Mouse (Mus musculus) hindbrain, embryonic 12.5 days (tissue): ENCODE results near the gene Tmco5. TPM values are rescaled to one million over a fixed set of nuclear protein-coding genes. Genes with fewer than 3 reads are reported as not detected.
"Not testable (repeated sequence)": the region's sequence is repeated elsewhere in the genome, so short reads cannot be mapped to it uniquely, and the experiment has no call there.

ENCODE experiments used
- ATAC-seq: fragments of 200-750 bp; cut with Nextera tagmentation; 2 replicates; pipeline ENCODE4 v1.8.0; 2017; ENCODE audit warnings: moderate TSS enrichment; ENCODE audit not compliant: low FRiP score
- H3K27ac ChIP-seq: fragments of 300-500 bp; sonication (generic); 2 replicates; pipeline ENCODE4 v1.5.1; 2016; ENCODE audit warnings: mild to moderate bottlenecking
- H3K27me3 ChIP-seq: fragments of 300-500 bp; sonication (generic); 2 replicates; pipeline ENCODE4 v1.6.1; 2016; ENCODE audit warnings: mild to moderate bottlenecking
- H3K36me3 ChIP-seq: fragments of 300-500 bp; sonication (generic); 2 replicates; pipeline ENCODE4 v1.6.1; 2016; ENCODE audit warnings: mild to moderate bottlenecking
- H3K4me1 ChIP-seq: fragments of 300-500 bp; sonication (generic); 2 replicates; pipeline ENCODE4 v1.6.1; 2016
- H3K4me2 ChIP-seq: fragments of 300-500 bp; sonication (generic); replicated peaks from 2 replicates; pipeline ENCODE4 v1.6.1; 2016; ENCODE audit warnings: mild to moderate bottlenecking
- H3K4me3 ChIP-seq: fragments of 300-500 bp; sonication (generic); 2 replicates; pipeline ENCODE4 v1.5.1; 2016; ENCODE audit warnings: mild to moderate bottlenecking
- H3K9ac ChIP-seq: fragments of 300-500 bp; sonication (generic); 2 replicates; pipeline ENCODE4 v1.6.1; 2016; ENCODE audit warnings: mild to moderate bottlenecking, moderate library complexity
- H3K9me3 ChIP-seq: fragments of 300-500 bp; sonication (generic); replicated peaks from 2 replicates; pipeline ENCODE4 v1.6.1; 2016; ENCODE audit warnings: mild to moderate bottlenecking
- WGBS: fragments of 180-500 bp; shearing (Covaris S2); methylation state at CpG from one replicate; pipeline ENCODE4 v1.1.7; 2016; 5-methylcytosine and 5-hydroxymethylcytosine counted together
- polyA plus RNA-seq: library from polyadenylated mRNA; unstranded; fragments of >200 nt; fragmentation: Nextera tagmentation; extraction: Ambion mirVana; gene quantifications from 2 replicates; pipeline ENCODE4 v1.2.1, GENCODE M21; 2016

The Tmco5 gene
- polyA plus RNA-seq, 1 experiment from 2014 or later = not detected

DNA sequence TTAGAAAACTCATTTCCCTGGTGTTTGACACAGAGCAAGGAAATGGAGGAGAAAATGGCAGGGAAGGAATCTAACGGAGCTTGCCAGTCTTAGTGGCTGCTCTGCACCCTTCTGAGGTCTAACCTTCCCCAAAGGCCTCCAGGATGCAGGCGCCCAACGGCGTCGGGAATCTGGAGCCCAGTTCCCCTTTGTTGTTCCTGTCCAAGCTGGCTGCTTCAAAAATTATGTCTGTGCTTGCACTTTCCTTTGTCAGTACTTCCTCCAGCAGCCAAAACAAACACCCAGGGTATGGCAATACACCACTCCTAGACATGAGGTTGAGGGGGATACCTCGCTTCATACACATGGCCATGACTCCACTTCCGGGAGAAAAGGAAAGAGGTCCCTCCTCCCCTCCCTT, 53.7 kb downstream of the Tmco5 start:
- Histone ChIP-seq H3K9ac (no peak overlapping the region), H3K27me3 (no peaks in the 10 kb centered on the region), H3K27ac (no peak overlapping the region), H3K9me3 (no peaks in the 10 kb centered on the region), H3K4me1 (no peaks in the 10 kb centered on the region; the same call in 1 of the 2 replicates), H3K4me2 (no peak overlapping the region), H3K36me3 (no peaks in the 10 kb centered on the region), H3K4me3 (no peak overlapping the region)
- ATAC-seq = no peak
- WGBS = 90% methylated on average over 7 of the region's 7 CpGs

DNA sequence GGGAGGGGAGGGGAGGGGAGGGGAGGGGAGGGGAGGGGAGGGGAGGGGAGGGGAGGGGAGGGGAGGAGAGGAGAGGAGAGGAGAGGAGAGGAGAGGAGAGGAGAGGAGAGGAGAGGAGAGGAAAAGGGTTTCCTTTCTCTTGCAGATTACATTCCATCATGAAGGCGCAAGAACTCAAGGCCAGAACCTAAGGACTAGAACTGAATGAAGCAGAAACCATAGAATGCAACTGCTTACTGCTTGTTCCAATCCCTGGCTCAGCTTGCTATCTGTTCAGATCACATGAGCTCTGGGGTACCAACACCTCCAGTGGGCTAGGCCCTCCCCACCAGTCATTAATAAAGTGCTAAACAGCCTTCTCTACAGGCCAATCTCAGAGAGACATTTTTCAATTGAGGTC, 55.7 kb downstream of the Tmco5 start:
- not testable (repeated sequence) for ATAC-seq, H3K27me3 ChIP-seq, H3K9ac ChIP-seq, H3K4me3 ChIP-seq, H3K36me3 ChIP-seq, H3K9me3 ChIP-seq, H3K4me2 ChIP-seq, H3K27ac ChIP-seq, H3K4me1 ChIP-seq
- 100% methylated on average over 1 of the region's 1 CpGs for WGBS

DNA sequence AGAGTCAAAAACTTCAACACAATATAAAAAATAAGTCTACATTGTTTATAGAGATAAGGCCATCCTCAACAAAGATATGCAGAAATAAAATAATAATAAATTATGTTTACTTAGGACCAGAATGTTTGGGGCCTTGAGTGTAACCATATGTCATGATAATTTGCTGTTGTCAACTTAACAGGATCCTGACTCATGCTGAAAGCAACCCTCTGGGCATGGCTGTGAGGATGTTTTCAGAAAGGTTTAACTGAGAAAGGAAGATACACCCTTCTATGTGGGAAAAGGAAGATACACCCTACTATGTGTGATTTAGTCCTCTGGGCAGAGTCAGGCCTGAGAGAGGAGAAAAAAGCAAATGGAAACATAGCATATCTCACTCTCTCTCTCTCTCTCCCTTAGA, 56.3 kb downstream of the Tmco5 start:
- no peaks in the 10 kb centered on the region; the same call in 1 of the 2 replicates for H3K4me1 ChIP-seq
- no peak for ATAC-seq
- no peak overlapping the region for H3K4me2 ChIP-seq
- no peaks in the 10 kb centered on the region for H3K36me3 ChIP-seq
- H3K27me3 ChIP-seq = no peaks in the 10 kb centered on the region
- H3K9ac ChIP-seq = no peak overlapping the region
- H3K9me3 ChIP-seq = no peaks in the 10 kb centered on the region
- H3K4me3 ChIP-seq = no peak overlapping the region
- H3K27ac ChIP-seq = no peak overlapping the region

DNA sequence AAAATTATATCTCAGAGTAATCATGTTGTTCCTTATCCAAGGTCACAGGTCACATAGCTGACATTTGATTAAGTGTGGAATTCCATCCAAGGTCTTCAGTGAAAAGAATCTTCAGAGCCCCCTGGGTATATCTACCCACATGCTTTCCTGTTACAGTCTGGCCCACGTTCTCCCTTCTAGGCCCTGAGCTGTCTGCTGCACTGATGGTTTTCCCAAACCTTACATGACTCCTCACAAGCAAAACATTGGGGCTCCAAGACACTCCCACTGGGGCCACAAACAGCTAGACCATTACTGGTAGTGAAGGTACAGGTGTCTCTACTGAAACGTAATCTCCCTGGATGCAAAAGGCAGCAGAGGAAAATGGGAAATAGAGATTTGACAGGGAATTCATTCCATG, 57.9 kb downstream of the Tmco5 start:
- 61% methylated on average over 2 of the region's 2 CpGs for WGBS
- ATAC-seq = no peak
- no peak overlapping the region for H3K27ac ChIP-seq

DNA sequence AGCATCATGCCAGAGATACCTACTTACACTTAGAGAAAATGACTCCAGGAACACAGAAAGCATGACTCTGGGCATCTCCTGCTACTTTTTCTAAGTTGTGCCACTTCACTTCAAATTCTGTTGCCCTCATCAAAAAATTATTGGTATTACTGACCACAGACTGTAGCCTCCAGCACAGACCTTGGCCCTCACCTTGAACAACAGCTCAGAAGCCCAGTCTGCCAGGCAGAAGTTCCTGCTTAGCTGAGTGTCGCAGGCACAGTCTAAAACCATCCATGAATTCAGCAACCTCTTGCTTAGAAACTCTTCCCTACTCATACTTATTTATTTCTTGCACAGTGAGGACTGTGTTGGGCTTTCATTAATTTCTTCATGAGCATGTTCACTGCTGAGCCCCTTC, 58.7 kb downstream of the Tmco5 start:
- 97% methylated on average over 1 of the region's 1 CpGs for WGBS
- Histone ChIP-seq H3K4me2 (no peak overlapping the region), H3K4me1 (no peaks in the 10 kb centered on the region; the same call in 1 of the 2 replicates), H3K9me3 (no peaks in the 10 kb centered on the region), H3K27ac (no peak overlapping the region), H3K27me3 (no peaks in the 10 kb centered on the region), H3K4me3 (no peak overlapping the region), H3K9ac (no peak overlapping the region), H3K36me3 (no peaks in the 10 kb centered on the region)
- no peak for ATAC-seq

More for the DNA sequence above, 57.9 kb downstream of the Tmco5 start:
- no peak overlapping the region for H3K4me2 ChIP-seq
- no peaks in the 10 kb centered on the region for H3K27me3 ChIP-seq
- no peaks in the 10 kb centered on the region for H3K36me3 ChIP-seq
- H3K9ac ChIP-seq = no peak overlapping the region
- H3K4me1 ChIP-seq = no peaks in the 10 kb centered on the region; the same call in 1 of the 2 replicates
- no peak overlapping the region for H3K4me3 ChIP-seq
- no peaks in the 10 kb centered on the region for H3K9me3 ChIP-seq

- Histone ChIP-seq H3K4me2 (no peak overlapping the region), H3K4me3 (no peak overlapping the region), H3K9ac (no peak overlapping the region), H3K27ac (no peak overlapping the region), H3K9me3 (no peaks in the 10 kb centered on the region), H3K4me1 (no peaks in the 10 kb centered on the region), H3K27me3 (no peaks in the 10 kb centered on the region), H3K36me3 (no peaks in the 10 kb centered on the region)
- no peak for ATAC-seq
- WGBS = 90% methylated on average over 3 of the region's 3 CpGs
These were observed 63.3 kb downstream of the Tmco5 start for GRCm38 (mm10) chr2:116941816-116942215.

Other genes starting within 250 kb of the Tmco5 start
- 21.0 and 23.4 TPM in 2 replicates for gene Spred1, start 242.7 kb downstream of the Tmco5 start, polyA plus RNA-seq